Mouse (Mus musculus) thymus, adult 2 months (tissue): Measurements from ENCODE around the gene Atf6. TPM values are rescaled to one million over a fixed set of nuclear protein-coding genes. Genes with fewer than 3 reads are reported as not detected.

Source experiments
- DNase-seq: peaks from one replicate; pipeline ENCODE4 v3.0.0; 2021
- H3K27ac ChIP-seq: fragments of 200-500 bp; 2 replicates; pipeline ENCODE4 v1.5.1; 2012; ENCODE audit warnings: low read length, control low read depth; ENCODE audit not compliant: control insufficient read depth, insufficient read depth
- H3K27me3 ChIP-seq: fragments of 200-500 bp; 2 replicates; pipeline ENCODE4 v1.6.1; 2012; ENCODE audit warnings: mild to moderate bottlenecking, low read length, moderate library complexity, mixed read lengths; ENCODE audit not compliant: control insufficient read depth, insufficient read depth
- H3K36me3 ChIP-seq: fragments of 200-500 bp; 2 replicates; pipeline ENCODE4 v1.6.1; 2012; ENCODE audit warnings: mild to moderate bottlenecking, low read length, moderate library complexity; ENCODE audit not compliant: control insufficient read depth, insufficient read depth
- H3K4me1 ChIP-seq: fragments of 200-500 bp; replicated peaks from 2 replicates; pipeline ENCODE4 v1.6.1; 2012; ENCODE audit warnings: low read length; ENCODE audit not compliant: control insufficient read depth, insufficient read depth
- H3K4me3 ChIP-seq: fragments of 200-500 bp; 2 replicates; pipeline ENCODE4 v1.5.1; 2012; ENCODE audit warnings: mild to moderate bottlenecking, low read length, control low read depth, moderate library complexity; ENCODE audit not compliant: control insufficient read depth, insufficient read depth
- CTCF ChIP-seq: fragments of 200-500 bp; IDR thresholded peaks from 2 replicates; pipeline ENCODE4 v1.5.1; 2012; ENCODE audit warnings: mild to moderate bottlenecking, control low read depth, low read length, moderate library complexity, borderline replicate concordance; ENCODE audit not compliant: control insufficient read depth, poor library complexity, insufficient read depth; ENCODE audit errors: extremely low read depth
- POLR2A ChIP-seq: fragments of 200-500 bp; IDR thresholded peaks from 2 replicates; pipeline ENCODE4 v1.6.1; 2012; ENCODE audit warnings: mild to moderate bottlenecking, low read length, control low read depth, moderate library complexity; ENCODE audit not compliant: control insufficient read depth, poor library complexity, insufficient read depth; ENCODE audit errors: extremely low read depth
- WGBS: fragments of 180-500 bp; shearing (Covaris S2); methylation state at CpG from one replicate; pipeline ENCODE4 v1.1.7; 2018; 5-methylcytosine and 5-hydroxymethylcytosine counted together
- polyA plus RNA-seq: library from polyadenylated mRNA; depleted of rRNA; stranded (reverse); fragments of >200 nt; gene quantifications from 2 replicates; pipeline ENCODE4 v1.2.3, GENCODE M21; 2012

Gene Atf6
- polyA plus RNA-seq, 1 experiment, result 7.0 TPM

GRCm38 (mm10) chr1:170850637-170851624 lies 16.6 kb downstream of the Atf6 start:
- TF ChIP-seq POLR2A (no peak), CTCF (no peak)
- DNase-seq, result no peak
- Histone ChIP-seq H3K4me3 (no peak overlapping the region), H3K27me3 (no peaks in the 10 kb centered on the region), H3K4me1 (no peaks in the 10 kb centered on the region), H3K36me3 (no peaks in the 10 kb centered on the region), H3K27ac (no peak overlapping the region)
- 98% methylated on average over 23 of the region's 23 CpGs for WGBS

GRCm38 (mm10) chr1:170850007-170850406 lies 17.6 kb downstream of the Atf6 start:
- DNase-seq, result no peak
- H3K27ac ChIP-seq, result no peak overlapping the region
- 88% methylated on average over 2 of the region's 2 CpGs for WGBS
- no peaks in the 10 kb centered on the region for H3K36me3 ChIP-seq
- H3K4me3 ChIP-seq, result no peak overlapping the region
- TF ChIP-seq POLR2A, result no peak
- TF ChIP-seq CTCF, result no peak
- H3K27me3 ChIP-seq, result no peaks in the 10 kb centered on the region
- H3K4me1 ChIP-seq, result no peaks in the 10 kb centered on the region

- Histone ChIP-seq H3K27me3 (no peaks in the 10 kb centered on the region), H3K27ac (no peak overlapping the region), H3K4me1 (no peaks in the 10 kb centered on the region), H3K4me3 (no peak overlapping the region), H3K36me3 (no peaks in the 10 kb centered on the region)
- TF ChIP-seq CTCF (no peak), POLR2A (no peak)
- no peak for DNase-seq
- WGBS, result 56% methylated on average over 10 of the region's 10 CpGs
Measured at GRCm38 (mm10) chr1:170845448-170846307, 21.9 kb downstream of the Atf6 start.

GRCm38 (mm10) chr1:170844380-170844779 lies 23.2 kb downstream of the Atf6 start:
- 82% methylated on average over 8 of the region's 8 CpGs for WGBS
- Histone ChIP-seq H3K36me3 (no peaks in the 10 kb centered on the region), H3K4me3 (no peak overlapping the region), H3K27ac (no peak overlapping the region), H3K27me3 (no peaks in the 10 kb centered on the region), H3K4me1 (no peaks in the 10 kb centered on the region)
- DNase-seq, result peak; percentile 26
- TF ChIP-seq CTCF, result no peak
- TF ChIP-seq POLR2A, result no peak

GRCm38 (mm10) chr1:170839685-170840084 lies 27.9 kb downstream of the Atf6 start:
- no peak overlapping the region for H3K4me3 ChIP-seq
- no peak overlapping the region for H3K27ac ChIP-seq
- TF ChIP-seq CTCF (no peak), POLR2A (no peak)
- no peaks in the 10 kb centered on the region for H3K27me3 ChIP-seq
- no peaks in the 10 kb centered on the region for H3K4me1 ChIP-seq
- no peak for DNase-seq
- no peaks in the 10 kb centered on the region for H3K36me3 ChIP-seq

GRCm38 (mm10) chr1:170834756-170835155 lies 32.8 kb downstream of the Atf6 start:
- no peak overlapping the region for H3K27ac ChIP-seq
- no peak for TF ChIP-seq CTCF
- TF ChIP-seq POLR2A, result no peak
- H3K4me3 ChIP-seq, result no peak overlapping the region
- 94% methylated on average over 9 of the region's 9 CpGs for WGBS
- H3K4me1 ChIP-seq, result no peaks in the 10 kb centered on the region
- H3K27me3 ChIP-seq, result no peaks in the 10 kb centered on the region
- DNase-seq, result no peak
- H3K36me3 ChIP-seq, result no peaks in the 10 kb centered on the region
